Mouse (Mus musculus) lung, embryonic 15.5 days (tissue): ENCODE measurements around the gene Tppp2. TPM values are rescaled to one million over a fixed set of nuclear protein-coding genes. Genes with fewer than 3 reads are reported as not detected.

Source experiments
- ATAC-seq: fragments of 200-750 bp; cut with Nextera tagmentation; 2 replicates; pipeline ENCODE4 v1.8.0; 2017; ENCODE audit warnings: moderate number of reproducible peaks, borderline replicate concordance; ENCODE audit not compliant: low FRiP score, low TSS enrichment; ENCODE audit errors: extremely low read depth
- H3K27ac ChIP-seq: fragments of 300-500 bp; sonication (generic); 2 replicates; pipeline ENCODE4 v1.5.1; 2015; ENCODE audit warnings: moderate library complexity, mild to moderate bottlenecking, inconsistent platforms
- H3K27me3 ChIP-seq: fragments of 300-500 bp; sonication (generic); 2 replicates; pipeline ENCODE4 v1.6.1; 2015; ENCODE audit warnings: inconsistent platforms
- H3K36me3 ChIP-seq: fragments of 300-500 bp; sonication (generic); 2 replicates; pipeline ENCODE4 v1.6.1; 2015; ENCODE audit warnings: inconsistent platforms
- H3K4me1 ChIP-seq: fragments of 300-500 bp; sonication (generic); 2 replicates; pipeline ENCODE4 v1.6.1; 2015; ENCODE audit warnings: inconsistent platforms
- H3K4me2 ChIP-seq: fragments of 300-500 bp; sonication (generic); 2 replicates; pipeline ENCODE4 v1.6.1; 2015; ENCODE audit warnings: inconsistent platforms, mild to moderate bottlenecking, moderate library complexity
- H3K4me3 ChIP-seq: fragments of 300-500 bp; sonication (generic); 2 replicates; pipeline ENCODE4 v1.5.1; 2015; ENCODE audit warnings: mild to moderate bottlenecking, inconsistent platforms
- H3K9ac ChIP-seq: fragments of 300-500 bp; sonication (generic); 2 replicates; pipeline ENCODE4 v1.6.1; 2015; ENCODE audit warnings: inconsistent platforms
- H3K9me3 ChIP-seq: fragments of 300-500 bp; sonication (generic); 2 replicates; pipeline ENCODE4 v1.6.1; 2016; ENCODE audit warnings: inconsistent platforms
- WGBS: fragments of 180-500 bp; shearing (Covaris S2); methylation state at CpG from one replicate; pipeline ENCODE4 v1.1.7; 2015; 5-methylcytosine and 5-hydroxymethylcytosine counted together
- polyA plus RNA-seq: library from polyadenylated mRNA; unstranded; fragments of >200 nt; fragmentation: Nextera tagmentation; extraction: Ambion mirVana; gene quantifications from 2 replicates; pipeline ENCODE4 v1.2.1, GENCODE M21; 2015

The Tppp2 gene
- polyA plus RNA-seq, 1 experiment from 2014 or later: not detected

DNA sequence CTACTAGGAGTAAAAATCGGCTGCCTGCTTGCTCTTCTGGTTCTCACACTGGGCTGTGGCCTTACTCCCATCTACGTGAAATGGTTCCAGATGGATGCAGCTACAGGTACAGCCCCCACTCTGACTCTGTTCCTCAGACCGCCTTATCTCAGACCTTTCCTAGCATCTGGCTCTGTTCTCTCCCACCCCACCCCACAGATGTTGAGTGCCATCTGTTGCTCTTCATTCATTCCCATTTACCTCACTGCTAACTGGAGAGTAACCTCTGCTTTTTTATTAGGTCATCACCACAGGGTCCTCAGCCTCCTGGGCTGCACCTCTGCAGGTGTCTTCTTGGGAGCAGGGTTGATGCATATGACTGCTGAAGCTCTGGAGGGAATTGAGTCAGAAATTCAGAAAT, 24.4 kb upstream of the Tppp2 start:
- Histone ChIP-seq H3K4me3 (no peak overlapping the region), H3K4me1 (0 out of 2 replicates have a peak, but pooled peaks cover 3% of the 10 kb centered on the region), H3K27ac (0 out of 2 replicates have a peak overlapping the region, but pooled peaks have one; percentile 36), H3K36me3 (peaks cover 30% of the 10 kb centered on the region), H3K9me3 (no peaks in the 10 kb centered on the region), H3K4me2 (no peak overlapping the region), H3K9ac (no peak overlapping the region), H3K27me3 (no peaks in the 10 kb centered on the region)
- 45% methylated on average over 3 of the region's 3 CpGs for WGBS
- ATAC-seq: peak; percentile 16; the same call in 1 of the 2 replicates

DNA sequence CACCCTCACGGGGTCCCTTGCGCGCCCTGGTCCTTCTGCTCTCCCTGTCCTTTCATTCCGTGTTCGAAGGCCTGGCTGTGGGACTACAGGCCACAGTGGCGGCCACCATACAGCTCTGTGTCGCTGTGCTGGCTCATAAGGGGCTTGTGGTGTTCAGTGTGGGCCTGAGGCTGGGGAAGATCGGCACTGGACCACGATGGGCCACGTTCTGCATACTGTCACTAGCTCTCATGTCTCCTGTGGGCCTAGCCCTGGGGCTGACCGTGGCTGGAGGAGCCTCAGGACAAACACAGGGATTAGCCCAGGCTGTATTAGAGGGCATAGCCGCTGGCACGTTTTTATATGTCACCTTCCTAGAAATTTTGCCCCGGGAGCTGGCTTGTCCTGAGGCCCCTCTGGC, 23.2 kb upstream of the Tppp2 start:
- Histone ChIP-seq H3K27ac (no peak overlapping the region), H3K27me3 (no peaks in the 10 kb centered on the region), H3K4me1 (0 out of 2 replicates have a peak, but pooled peaks cover 3% of the 10 kb centered on the region), H3K9me3 (no peaks in the 10 kb centered on the region), H3K9ac (no peak overlapping the region), H3K36me3 (peaks cover 18% of the 10 kb centered on the region; the same call in 1 of the 2 replicates), H3K4me3 (no peak overlapping the region), H3K4me2 (no peak overlapping the region)
- ATAC-seq: no peak
- WGBS: 77% methylated on average over 14 of the region's 14 CpGs

DNA sequence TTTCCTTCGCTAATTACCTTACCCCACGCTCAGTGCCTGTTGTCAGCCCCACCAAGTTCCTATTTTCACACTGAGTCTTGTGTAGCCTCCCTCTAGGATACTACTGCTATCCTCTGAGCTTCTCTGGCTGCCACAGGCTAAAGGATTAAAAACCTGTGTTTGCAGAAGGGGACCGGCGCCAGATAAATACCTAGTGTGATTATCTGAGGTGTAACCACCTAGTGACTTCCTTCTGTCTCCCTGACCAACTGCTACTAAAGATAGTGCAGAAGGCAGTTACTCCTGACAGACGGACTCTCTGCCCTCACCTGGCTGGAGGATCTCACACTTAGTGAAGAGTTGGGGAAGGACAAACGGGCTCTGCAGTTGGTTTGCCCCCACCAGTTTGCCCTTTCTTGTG, 22.2 kb upstream of the Tppp2 start:
- H3K9ac ChIP-seq: no peak overlapping the region
- H3K36me3 ChIP-seq: peaks cover 12% of the 10 kb centered on the region; the same call in 1 of the 2 replicates
- 69% methylated on average over 6 of the region's 6 CpGs for WGBS
- H3K9me3 ChIP-seq: no peaks in the 10 kb centered on the region
- H3K27ac ChIP-seq: no peak overlapping the region
- no peaks in the 10 kb centered on the region for H3K27me3 ChIP-seq
- H3K4me1 ChIP-seq: 0 out of 2 replicates have a peak, but pooled peaks cover 3% of the 10 kb centered on the region
- no peak overlapping the region for H3K4me3 ChIP-seq
- ATAC-seq: no peak
- H3K4me2 ChIP-seq: no peak overlapping the region

DNA sequence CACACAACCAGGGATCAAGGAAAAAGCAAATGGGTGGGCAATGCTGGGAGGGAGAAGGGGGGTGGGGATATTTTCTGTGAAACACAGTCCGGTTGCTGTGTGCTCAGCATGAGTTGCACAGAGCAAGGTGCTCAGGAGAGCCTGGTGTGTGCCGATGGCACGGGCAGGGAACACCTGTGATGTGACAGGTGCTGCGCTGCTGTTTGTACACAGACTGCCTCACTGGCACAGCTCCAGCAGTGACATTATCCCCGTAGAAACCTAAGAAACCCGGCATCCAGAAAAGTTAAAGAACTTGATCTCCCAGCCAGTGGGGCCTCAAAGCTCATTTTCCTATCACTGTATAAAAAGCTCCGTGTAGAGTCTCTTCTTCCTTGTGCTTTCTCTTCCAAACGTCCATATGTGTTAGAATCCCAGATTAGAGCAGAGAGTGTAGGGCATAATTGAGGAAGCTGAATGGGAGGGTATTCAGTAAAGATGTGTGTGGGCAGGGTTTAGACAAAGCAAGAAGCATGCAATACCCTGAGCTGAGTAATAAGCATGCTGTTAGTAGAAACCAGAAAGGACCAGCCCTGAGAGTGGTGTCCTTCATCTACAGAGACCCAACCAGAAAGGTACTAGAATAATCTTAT, 21.6 kb upstream of the Tppp2 start:
- H3K4me1 ChIP-seq: 0 out of 2 replicates have a peak, but pooled peaks cover 3% of the 10 kb centered on the region
- 61% methylated on average over 8 of the region's 8 CpGs for WGBS
- H3K36me3 ChIP-seq: peaks cover 5% of the 10 kb centered on the region; the same call in 1 of the 2 replicates
- no peak overlapping the region for H3K9ac ChIP-seq
- no peak overlapping the region for H3K4me2 ChIP-seq
- H3K27me3 ChIP-seq: no peaks in the 10 kb centered on the region
- H3K4me3 ChIP-seq: no peak overlapping the region
- no peak overlapping the region for H3K27ac ChIP-seq
- H3K9me3 ChIP-seq: no peaks in the 10 kb centered on the region
- ATAC-seq: no peak

DNA sequence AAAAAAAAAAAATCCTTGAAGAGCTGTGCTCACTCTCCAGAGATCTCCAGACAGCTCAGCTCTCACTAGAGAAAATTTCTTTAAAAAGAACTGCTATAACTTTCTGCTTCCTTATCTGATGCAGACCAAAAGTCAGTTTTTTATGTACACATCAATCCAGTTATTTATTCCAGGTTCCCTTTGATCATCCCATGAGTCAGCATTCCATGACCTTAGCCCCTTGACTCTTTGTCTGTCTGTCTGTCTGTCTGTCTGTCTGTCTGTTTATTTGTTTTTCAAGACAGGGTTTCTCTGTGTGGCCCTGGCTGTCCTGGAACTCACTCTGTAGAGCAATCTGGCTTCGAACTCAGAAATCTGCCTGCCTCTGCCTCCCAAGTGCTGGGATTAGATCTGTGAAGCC, 18.9 kb upstream of the Tppp2 start:
- no peaks in the 10 kb centered on the region for H3K36me3 ChIP-seq
- H3K27me3 ChIP-seq: no peaks in the 10 kb centered on the region
- no peaks in the 10 kb centered on the region for H3K9me3 ChIP-seq
- WGBS: 100% methylated on average over 1 of the region's 1 CpGs
- peaks cover 11% of the 10 kb centered on the region; the same call in 1 of the 2 replicates for H3K4me1 ChIP-seq
- H3K4me3 ChIP-seq: no peak overlapping the region
- no peak overlapping the region for H3K4me2 ChIP-seq
- ATAC-seq: no peak
- no peak overlapping the region for H3K9ac ChIP-seq
- H3K27ac ChIP-seq: no peak overlapping the region

DNA sequence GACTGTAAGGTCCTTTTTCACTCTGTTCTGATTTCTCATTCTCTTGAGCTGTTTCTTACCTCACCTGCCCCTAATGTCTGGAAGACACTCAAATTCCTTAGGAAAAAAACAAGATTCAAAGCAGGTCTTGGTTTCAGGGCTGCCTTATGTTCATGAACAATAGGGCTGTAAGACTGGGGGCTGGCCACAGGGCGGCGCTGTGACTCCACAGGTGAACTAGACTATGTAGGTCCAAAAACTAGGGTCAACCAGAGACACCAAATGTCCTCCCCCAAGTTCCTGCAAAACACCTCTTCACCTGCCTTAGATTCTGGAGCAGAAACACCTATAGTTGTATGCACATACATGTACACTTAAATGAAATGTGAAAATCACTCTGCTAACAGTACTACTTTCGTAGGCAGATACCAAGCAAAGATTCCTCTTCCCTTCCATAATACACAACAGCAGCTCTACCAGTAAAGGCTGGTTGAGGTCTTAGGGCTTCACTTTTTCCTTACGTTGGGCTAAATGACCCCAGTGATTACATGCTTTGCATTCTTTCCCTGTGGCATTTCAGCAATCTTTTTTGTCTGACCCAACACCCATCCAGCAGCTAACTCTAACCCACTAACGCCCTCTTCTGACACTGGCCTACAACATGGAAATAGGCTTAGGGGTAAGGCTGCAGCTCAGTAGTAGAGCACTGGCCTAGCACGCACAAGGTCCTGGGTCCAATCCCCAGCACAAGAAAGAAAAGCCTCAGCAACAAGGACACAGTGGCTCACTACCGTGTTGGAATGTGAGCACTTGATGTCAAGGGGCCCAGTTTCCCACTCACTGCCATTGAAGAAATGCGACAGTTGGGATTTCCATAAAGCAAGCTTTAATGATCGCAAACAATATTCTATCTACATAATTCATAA, 15.2 kb upstream of the Tppp2 start:
- peak; percentile 46; the same call in 1 of the 2 replicates for ATAC-seq
- whole genome bisulfite sequencing: 46% methylated on average over 9 of the region's 9 CpGs
- no peak overlapping the region for H3K27ac ChIP-seq

DNA sequence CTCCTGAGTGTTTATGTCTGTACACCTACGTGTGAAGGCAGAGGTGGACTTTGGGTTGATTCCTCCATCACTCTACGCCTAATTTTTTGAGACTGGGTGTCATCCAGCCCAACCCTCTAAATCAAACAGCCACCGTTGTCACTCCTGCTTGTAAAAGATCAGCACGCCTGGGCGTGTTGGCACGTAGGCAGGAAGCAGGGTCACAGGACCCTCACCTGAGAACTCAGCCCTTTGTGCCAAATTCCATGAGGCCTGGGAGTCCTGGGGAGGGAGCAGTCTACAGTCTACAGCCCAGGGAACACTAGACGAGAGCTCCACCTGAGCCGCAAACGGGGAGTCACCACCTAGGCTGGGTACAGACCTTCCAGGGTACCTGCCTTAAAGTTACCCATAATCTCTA, 14.4 kb upstream of the Tppp2 start:
- Histone ChIP-seq H3K27ac (no peak overlapping the region), H3K9ac (no peak overlapping the region), H3K4me1 (peaks cover 11% of the 10 kb centered on the region; the same call in 1 of the 2 replicates), H3K9me3 (no peaks in the 10 kb centered on the region), H3K36me3 (no peaks in the 10 kb centered on the region), H3K4me2 (no peak overlapping the region), H3K27me3 (no peaks in the 10 kb centered on the region), H3K4me3 (no peak overlapping the region)
- no peak for ATAC-seq
- WGBS: 73% methylated on average over 9 of the region's 9 CpGs

More for the DNA sequence above, 15.2 kb upstream of the Tppp2 start:
- no peak overlapping the region for H3K4me2 ChIP-seq
- H3K4me1 ChIP-seq: peaks cover 11% of the 10 kb centered on the region; the same call in 1 of the 2 replicates
- H3K9ac ChIP-seq: no peak overlapping the region
- no peak overlapping the region for H3K4me3 ChIP-seq
- no peaks in the 10 kb centered on the region for H3K27me3 ChIP-seq
- H3K9me3 ChIP-seq: no peaks in the 10 kb centered on the region
- H3K36me3 ChIP-seq: no peaks in the 10 kb centered on the region

DNA sequence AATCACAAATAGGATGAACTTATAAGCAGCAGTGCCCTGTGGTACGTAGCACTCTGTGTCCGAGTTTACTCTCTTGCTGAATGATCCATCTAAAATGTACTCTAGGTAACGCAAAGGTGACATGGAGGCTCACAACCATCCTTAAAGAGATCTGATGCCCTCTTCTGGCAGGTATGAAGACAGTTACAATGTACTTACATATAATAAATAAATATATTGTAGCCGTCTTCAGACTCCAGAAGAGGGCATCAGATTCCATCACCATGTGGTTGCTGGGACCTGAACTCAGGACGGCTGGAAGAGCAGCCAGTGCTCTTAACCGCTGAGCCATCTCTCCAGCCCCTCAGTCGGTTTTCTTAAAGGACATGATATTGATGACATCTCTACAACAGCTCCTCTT, 13.5 kb upstream of the Tppp2 start:
- Histone ChIP-seq H3K9ac (no peak overlapping the region), H3K4me3 (no peak overlapping the region), H3K9me3 (no peaks in the 10 kb centered on the region), H3K4me1 (peaks cover 11% of the 10 kb centered on the region; the same call in 1 of the 2 replicates), H3K36me3 (no peaks in the 10 kb centered on the region), H3K27ac (no peak overlapping the region), H3K4me2 (no peak overlapping the region), H3K27me3 (no peaks in the 10 kb centered on the region)
- ATAC-seq: peak; percentile 33; the same call in 1 of the 2 replicates
- WGBS: 61% methylated on average over 7 of the region's 7 CpGs

DNA sequence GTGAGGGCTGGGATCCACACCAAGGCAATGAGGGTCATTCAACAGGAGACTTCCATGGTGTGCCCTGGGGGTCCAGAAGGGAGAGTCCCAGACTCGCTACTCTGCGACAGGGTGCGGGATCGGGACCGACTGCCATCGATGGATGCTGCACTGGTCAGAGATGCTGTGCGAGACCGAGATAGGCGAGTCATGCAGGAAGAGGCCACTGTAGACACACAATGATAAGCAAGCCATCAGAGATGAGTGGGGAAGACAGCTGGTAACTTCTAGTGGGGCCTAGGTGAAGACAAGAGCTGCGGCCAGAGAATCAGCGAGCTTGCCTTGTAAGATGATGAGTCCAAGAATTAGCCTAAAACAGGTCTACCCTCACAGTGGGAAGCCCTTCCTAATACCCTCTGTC, 12.1 kb upstream of the Tppp2 start:
- no peaks in the 10 kb centered on the region for H3K9me3 ChIP-seq
- no peaks in the 10 kb centered on the region for H3K36me3 ChIP-seq
- peaks cover 11% of the 10 kb centered on the region; the same call in 1 of the 2 replicates for H3K4me1 ChIP-seq
- H3K4me2 ChIP-seq: no peak overlapping the region
- no peak overlapping the region for H3K9ac ChIP-seq
- ATAC-seq: no peak
- no peaks in the 10 kb centered on the region; the same call in 1 of the 2 replicates for H3K27me3 ChIP-seq
- H3K27ac ChIP-seq: no peak overlapping the region
- H3K4me3 ChIP-seq: no peak overlapping the region
- 84% methylated on average over 11 of the region's 11 CpGs for WGBS

DNA sequence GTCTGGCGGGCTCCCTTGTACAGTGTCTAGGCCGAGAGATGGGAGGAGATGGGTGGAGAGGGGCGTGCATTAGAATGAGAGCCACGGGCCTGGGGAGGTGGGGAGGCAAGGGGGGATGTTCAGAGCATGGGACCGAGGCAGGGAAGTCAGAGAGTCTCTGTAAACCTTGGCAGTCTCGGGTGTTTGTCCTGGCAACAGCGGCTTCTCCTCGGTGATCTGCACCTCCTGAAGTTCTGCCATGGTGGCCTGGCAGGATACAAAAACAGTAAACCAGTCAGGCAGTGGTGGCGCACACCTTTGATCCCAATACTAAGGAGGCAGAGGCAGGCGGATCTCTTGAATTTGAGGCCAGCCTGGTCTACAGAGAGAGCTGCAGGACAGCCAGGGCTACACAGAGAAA, 6.9 kb upstream of the Tppp2 start:
- H3K9ac ChIP-seq: no peak overlapping the region
- 81% methylated on average over 10 of the region's 10 CpGs for WGBS
- H3K27ac ChIP-seq: no peak overlapping the region
- H3K27me3 ChIP-seq: no peaks in the 10 kb centered on the region; the same call in 1 of the 2 replicates
- H3K9me3 ChIP-seq: no peaks in the 10 kb centered on the region
- no peak overlapping the region for H3K4me3 ChIP-seq
- no peak for ATAC-seq
- H3K36me3 ChIP-seq: no peaks in the 10 kb centered on the region
- H3K4me1 ChIP-seq: peaks cover 25% of the 10 kb centered on the region
- no peak overlapping the region for H3K4me2 ChIP-seq

DNA sequence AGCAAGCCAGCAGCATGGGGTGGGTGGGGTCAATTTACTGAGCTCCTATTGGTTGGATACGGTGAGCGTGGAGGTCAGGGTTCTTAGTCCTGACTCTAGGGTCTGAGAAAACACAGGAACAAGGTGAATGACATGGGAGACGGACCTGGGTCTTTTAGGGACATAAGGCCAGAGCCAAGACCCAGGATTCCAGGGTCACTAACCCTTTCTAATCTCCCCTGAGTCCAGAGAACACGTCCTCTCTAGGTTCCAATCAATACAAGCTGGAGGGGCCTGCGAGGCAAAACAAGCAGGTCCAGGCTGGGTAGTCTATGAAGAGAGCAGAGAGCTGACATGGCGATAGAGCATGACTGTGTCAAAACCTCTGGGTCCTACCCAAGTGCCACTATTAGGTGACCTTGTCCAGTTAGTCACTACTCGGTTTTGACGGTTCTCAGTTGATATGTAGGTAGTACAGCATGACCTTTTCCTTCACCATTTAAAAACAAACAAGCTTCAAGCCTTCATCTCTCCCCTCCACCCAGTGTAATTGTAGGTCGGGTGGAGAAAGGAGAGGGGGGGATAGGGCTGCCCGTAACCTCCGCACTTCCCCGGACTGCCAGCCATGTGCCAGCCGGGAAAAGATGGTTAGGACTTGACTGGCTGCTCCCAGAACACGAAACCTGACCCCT, 5.7 kb upstream of the Tppp2 start:
- WGBS: 12% methylated on average over 14 of the region's 14 CpGs
- Histone ChIP-seq H3K36me3 (no peaks in the 10 kb centered on the region), H3K27me3 (no peaks in the 10 kb centered on the region; the same call in 1 of the 2 replicates), H3K4me1 (peaks cover 25% of the 10 kb centered on the region), H3K9me3 (no peaks in the 10 kb centered on the region), H3K4me3 (peak overlapping the region; percentile 56), H3K9ac (peak overlapping the region; percentile 50), H3K27ac (0 out of 2 replicates have a peak overlapping the region, but pooled peaks have one; percentile 85), H3K4me2 (peak overlapping the region; percentile 80)
- ATAC-seq: peak; percentile 9; the same call in 1 of the 2 replicates
